Mouse (Mus musculus): ENCODE data around the gene Evi5. TPM values are rescaled to one million over a fixed set of nuclear protein-coding genes. Genes with fewer than 3 reads are reported as not detected.

The Evi5 gene
- polyA plus RNA-seq, 1 experiment = 72.9 TPM

DNA sequence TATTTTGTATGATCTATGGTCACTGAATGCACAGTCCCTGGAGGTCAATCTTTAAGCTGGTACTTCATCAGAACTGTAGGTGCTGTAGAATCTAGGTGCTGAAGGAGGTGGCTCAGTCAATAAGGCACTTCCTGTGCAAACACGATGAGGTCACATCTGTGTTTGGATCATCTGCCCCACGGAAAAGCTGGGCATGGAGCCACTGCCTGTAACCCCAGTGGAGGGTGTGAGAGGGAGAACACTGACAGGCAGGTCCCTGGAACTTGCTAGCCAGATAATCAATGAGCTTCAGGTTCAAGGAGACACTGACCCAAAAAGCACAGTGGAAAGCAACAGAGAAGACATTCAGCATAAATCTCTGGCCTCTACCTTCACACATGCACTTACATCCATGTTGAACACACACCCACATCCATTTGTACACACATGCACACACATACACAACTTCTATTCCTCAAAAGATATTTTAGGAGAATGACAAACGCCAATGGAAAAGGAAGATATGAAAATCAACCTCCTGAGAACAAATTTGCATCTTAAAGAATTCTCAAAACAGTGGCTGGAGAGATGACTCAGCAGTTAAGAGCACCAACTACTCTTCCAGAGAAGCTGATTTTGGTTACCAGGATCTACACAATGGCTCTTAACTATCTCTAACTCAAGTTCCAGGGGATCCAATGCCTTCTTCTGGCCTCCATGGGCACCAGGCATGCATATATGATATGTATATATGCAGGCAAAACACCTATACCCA lies 35.8 kb downstream of the Evi5 start:
- no peak overlapping the region for H3K9ac ChIP-seq (ENCODE audit: low read depth, poor library complexity, severe bottlenecking)
- H3K4me1 ChIP-seq (ENCODE audit: control insufficient read depth, insufficient read depth, low read length) = peaks cover 2% of the 10 kb centered on the region
- TF ChIP-seq POLR2A (IDR thresholded peaks at IDR 0.05; ENCODE audit: insufficient read depth, low read length) (no peak), CTCF (IDR thresholded peaks at IDR 0.05; ENCODE audit: low read depth, low read length) (no peak), EP300 (IDR thresholded peaks at IDR 0.05; ENCODE audit: insufficient read depth, low read depth, low read length) (no peak)
- H3K27me3 ChIP-seq (ENCODE audit: control insufficient read depth, insufficient read depth, low read length, poor library complexity, severe bottlenecking) = no peaks in the 10 kb centered on the region
- peaks cover 2% of the 10 kb centered on the region for H3K36me3 ChIP-seq (ENCODE audit: control insufficient read depth, insufficient read depth, low read length, poor library complexity, severe bottlenecking)
- no peak overlapping the region for H3K4me3 ChIP-seq (ENCODE audit: low read depth, low read length)
- H3K27ac ChIP-seq (ENCODE audit: insufficient read depth, low read length) = peak overlapping the region; percentile 5
- H3K9me3 ChIP-seq (replicated peaks; ENCODE audit: control insufficient read depth, insufficient read depth, low read length, poor library complexity, severe bottlenecking) = no peaks in the 10 kb centered on the region

GRCm38 (mm10) chr5:107834287-107834686 lies 40.6 kb downstream of the Evi5 start:
- Histone ChIP-seq H3K9me3 (replicated peaks; ENCODE audit: control insufficient read depth, insufficient read depth, low read length, poor library complexity, severe bottlenecking) (no peaks in the 10 kb centered on the region), H3K27me3 (ENCODE audit: control insufficient read depth, insufficient read depth, low read length, poor library complexity, severe bottlenecking) (no peaks in the 10 kb centered on the region), H3K36me3 (ENCODE audit: control insufficient read depth, insufficient read depth, low read length, poor library complexity, severe bottlenecking) (no peaks in the 10 kb centered on the region), H3K4me3 (ENCODE audit: low read depth, low read length) (no peak overlapping the region), H3K4me1 (ENCODE audit: control insufficient read depth, insufficient read depth, low read length) (no peaks in the 10 kb centered on the region), H3K27ac (ENCODE audit: insufficient read depth, low read length) (no peak overlapping the region), H3K9ac (ENCODE audit: low read depth, poor library complexity, severe bottlenecking) (no peak overlapping the region)
- no peak for TF ChIP-seq CTCF (IDR thresholded peaks at IDR 0.05; ENCODE audit: low read depth, low read length)
- no peak for TF ChIP-seq EP300 (IDR thresholded peaks at IDR 0.05; ENCODE audit: insufficient read depth, low read depth, low read length)
- no peak for TF ChIP-seq POLR2A (IDR thresholded peaks at IDR 0.05; ENCODE audit: insufficient read depth, low read length)

DNA sequence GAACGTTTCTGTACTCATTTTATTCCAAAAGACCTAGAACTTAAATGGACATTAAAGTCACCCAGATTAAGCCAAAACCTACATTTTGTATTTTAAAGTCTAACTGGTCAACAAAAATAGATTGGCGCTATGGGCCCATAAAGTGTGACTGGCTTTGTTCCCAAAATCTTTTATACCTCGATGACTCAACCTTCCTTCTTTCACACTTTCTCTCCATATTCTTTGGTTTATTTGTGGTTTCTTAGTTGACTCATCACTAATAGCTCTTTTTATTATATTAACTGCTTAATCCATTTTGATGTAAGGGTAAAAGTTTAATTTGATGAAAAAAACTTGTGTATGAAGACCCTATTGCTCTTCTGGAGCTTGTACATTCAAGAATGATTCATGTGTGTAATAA lies 43.6 kb downstream of the Evi5 start:
- Histone ChIP-seq H3K36me3 (ENCODE audit: control insufficient read depth, insufficient read depth, low read length, poor library complexity, severe bottlenecking) (no peaks in the 10 kb centered on the region), H3K4me1 (ENCODE audit: control insufficient read depth, insufficient read depth, low read length) (no peaks in the 10 kb centered on the region), H3K9me3 (replicated peaks; ENCODE audit: control insufficient read depth, insufficient read depth, low read length, poor library complexity, severe bottlenecking) (no peaks in the 10 kb centered on the region), H3K27ac (ENCODE audit: insufficient read depth, low read length) (no peak overlapping the region), H3K9ac (ENCODE audit: low read depth, poor library complexity, severe bottlenecking) (no peak overlapping the region), H3K27me3 (ENCODE audit: control insufficient read depth, insufficient read depth, low read length, poor library complexity, severe bottlenecking) (no peaks in the 10 kb centered on the region), H3K4me3 (ENCODE audit: low read depth, low read length) (no peak overlapping the region)
- no peak for TF ChIP-seq POLR2A (IDR thresholded peaks at IDR 0.05; ENCODE audit: insufficient read depth, low read length)
- TF ChIP-seq CTCF (IDR thresholded peaks at IDR 0.05; ENCODE audit: low read depth, low read length) = no peak
- no peak for TF ChIP-seq EP300 (IDR thresholded peaks at IDR 0.05; ENCODE audit: insufficient read depth, low read depth, low read length)

DNA sequence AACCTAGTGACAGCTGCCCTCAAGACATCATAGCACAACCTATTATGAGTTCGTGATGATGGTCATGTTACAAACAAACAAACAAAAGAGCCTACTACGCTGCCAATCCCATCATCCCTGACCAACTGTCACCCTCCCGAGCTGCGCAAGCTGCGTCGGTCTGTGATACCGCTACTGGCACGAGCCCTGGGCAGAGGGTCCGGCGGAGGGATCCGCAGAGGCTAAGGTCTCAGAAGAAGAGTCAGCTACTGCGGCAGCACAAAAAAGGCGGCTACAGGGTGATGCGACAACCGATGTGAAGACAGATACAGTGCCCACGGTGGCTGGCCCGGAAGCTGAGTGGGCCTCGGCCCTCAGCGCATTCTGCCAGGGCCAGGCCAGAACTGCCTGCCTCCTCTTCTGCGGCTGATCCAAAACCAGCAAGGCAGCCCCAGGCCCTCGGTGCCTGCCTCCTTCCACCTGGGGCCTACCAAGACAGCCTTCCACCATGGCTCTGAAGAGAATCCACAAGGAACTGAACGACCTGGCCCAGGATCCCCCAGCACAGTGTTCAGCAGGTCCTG lies 44.8 kb downstream of the Evi5 start, which contains the start of gene Ube2d2b:
TSS of gene Ube2d2b (plus strand) at position 102 of the 563 bp plus-strand sequence.
- Histone ChIP-seq H3K9me3 (replicated peaks; ENCODE audit: control insufficient read depth, insufficient read depth, low read length, poor library complexity, severe bottlenecking) (no peaks in the 10 kb centered on the region), H3K27ac (ENCODE audit: insufficient read depth, low read length) (no peak within 1 kb of the TSS), H3K9ac (ENCODE audit: low read depth, poor library complexity, severe bottlenecking) (0 out of 2 replicates have a peak within 1 kb of the TSS, but pooled peaks have one; percentile 13), H3K36me3 (ENCODE audit: control insufficient read depth, insufficient read depth, low read length, poor library complexity, severe bottlenecking) (no peaks in the 10 kb centered on the region), H3K4me1 (ENCODE audit: control insufficient read depth, insufficient read depth, low read length) (no peaks in the 10 kb centered on the region), H3K27me3 (ENCODE audit: control insufficient read depth, insufficient read depth, low read length, poor library complexity, severe bottlenecking) (no peaks in the 10 kb centered on the region), H3K4me3 (ENCODE audit: low read depth, low read length) (peak within 1 kb of the TSS; percentile 36)
- TF ChIP-seq POLR2A (IDR thresholded peaks at IDR 0.05; ENCODE audit: insufficient read depth, low read length) (no peak), CTCF (IDR thresholded peaks at IDR 0.05; ENCODE audit: low read depth, low read length) (no peak), EP300 (IDR thresholded peaks at IDR 0.05; ENCODE audit: insufficient read depth, low read depth, low read length) (no peak)

DNA sequence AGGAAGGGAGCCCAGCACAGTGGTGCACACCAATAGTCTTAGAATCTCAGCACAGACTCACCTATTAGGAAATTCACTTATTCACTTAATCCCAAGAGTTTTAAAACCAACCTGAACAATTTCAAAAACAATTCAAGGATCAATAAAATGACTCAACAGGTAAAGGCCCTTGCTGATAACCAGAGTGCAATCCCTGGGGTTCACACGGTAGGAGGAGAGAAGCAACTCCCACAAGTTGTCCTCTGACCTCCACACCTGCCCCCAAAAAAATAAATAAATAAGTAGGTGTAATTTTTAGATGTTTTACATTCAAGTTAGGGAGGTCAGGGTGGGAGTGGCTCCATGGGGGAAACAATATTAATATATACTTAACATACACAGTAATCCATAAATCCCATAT lies 52.4 kb downstream of the Evi5 start:
- H3K27ac ChIP-seq (ENCODE audit: insufficient read depth, low read length) = no peak overlapping the region
- peaks cover 4% of the 10 kb centered on the region for H3K36me3 ChIP-seq (ENCODE audit: control insufficient read depth, insufficient read depth, low read length, poor library complexity, severe bottlenecking)
- H3K9me3 ChIP-seq (replicated peaks; ENCODE audit: control insufficient read depth, insufficient read depth, low read length, poor library complexity, severe bottlenecking) = no peaks in the 10 kb centered on the region
- no peak overlapping the region for H3K4me3 ChIP-seq (ENCODE audit: low read depth, low read length)
- H3K9ac ChIP-seq (ENCODE audit: low read depth, poor library complexity, severe bottlenecking) = no peak overlapping the region
- no peaks in the 10 kb centered on the region for H3K4me1 ChIP-seq (ENCODE audit: control insufficient read depth, insufficient read depth, low read length)
- no peaks in the 10 kb centered on the region for H3K27me3 ChIP-seq (ENCODE audit: control insufficient read depth, insufficient read depth, low read length, poor library complexity, severe bottlenecking)
- no peak for TF ChIP-seq CTCF (IDR thresholded peaks at IDR 0.05; ENCODE audit: low read depth, low read length)

- no peaks in the 10 kb centered on the region for H3K9me3 ChIP-seq (replicated peaks; ENCODE audit: control insufficient read depth, insufficient read depth, low read length, poor library complexity, severe bottlenecking)
- TF ChIP-seq EP300 (IDR thresholded peaks at IDR 0.05; ENCODE audit: insufficient read depth, low read depth, low read length) (no peak), CTCF (IDR thresholded peaks at IDR 0.05; ENCODE audit: low read depth, low read length) (no peak), POLR2A (IDR thresholded peaks at IDR 0.05; ENCODE audit: insufficient read depth, low read length) (no peak)
- no peak overlapping the region for H3K27ac ChIP-seq (ENCODE audit: insufficient read depth, low read length)
- no peaks in the 10 kb centered on the region for H3K27me3 ChIP-seq (ENCODE audit: control insufficient read depth, insufficient read depth, low read length, poor library complexity, severe bottlenecking)
- H3K9ac ChIP-seq (ENCODE audit: low read depth, poor library complexity, severe bottlenecking) = no peak overlapping the region
- H3K4me3 ChIP-seq (ENCODE audit: low read depth, low read length) = no peak overlapping the region
- H3K4me1 ChIP-seq (ENCODE audit: control insufficient read depth, insufficient read depth, low read length) = no peaks in the 10 kb centered on the region
- H3K36me3 ChIP-seq (ENCODE audit: control insufficient read depth, insufficient read depth, low read length, poor library complexity, severe bottlenecking) = peaks cover 10% of the 10 kb centered on the region
Measured at GRCm38 (mm10) chr5:107814651-107815050, 60.3 kb downstream of the Evi5 start.
